Mouse (Mus musculus) small intestine, adult 2 months (tissue): ENCODE results near the gene Hsd17b7.

Experiments used
- CTCF ChIP-seq: fragments of 200-500 bp; IDR thresholded peaks from 2 replicates; pipeline ENCODE4 v1.5.1; 2012; ENCODE audit warnings: low read depth, mild to moderate bottlenecking, control low read depth, inconsistent platforms, low read length, moderate library complexity, mixed read lengths; ENCODE audit not compliant: insufficient replicate concordance, insufficient read length; ENCODE audit errors: extremely low read depth
- POLR2A ChIP-seq: fragments of 200-500 bp; IDR thresholded peaks from 2 replicates; pipeline ENCODE4 v1.6.1; 2012; ENCODE audit warnings: low read depth, mild to moderate bottlenecking, control low read depth, inconsistent platforms, low read length, moderate library complexity

DNA sequence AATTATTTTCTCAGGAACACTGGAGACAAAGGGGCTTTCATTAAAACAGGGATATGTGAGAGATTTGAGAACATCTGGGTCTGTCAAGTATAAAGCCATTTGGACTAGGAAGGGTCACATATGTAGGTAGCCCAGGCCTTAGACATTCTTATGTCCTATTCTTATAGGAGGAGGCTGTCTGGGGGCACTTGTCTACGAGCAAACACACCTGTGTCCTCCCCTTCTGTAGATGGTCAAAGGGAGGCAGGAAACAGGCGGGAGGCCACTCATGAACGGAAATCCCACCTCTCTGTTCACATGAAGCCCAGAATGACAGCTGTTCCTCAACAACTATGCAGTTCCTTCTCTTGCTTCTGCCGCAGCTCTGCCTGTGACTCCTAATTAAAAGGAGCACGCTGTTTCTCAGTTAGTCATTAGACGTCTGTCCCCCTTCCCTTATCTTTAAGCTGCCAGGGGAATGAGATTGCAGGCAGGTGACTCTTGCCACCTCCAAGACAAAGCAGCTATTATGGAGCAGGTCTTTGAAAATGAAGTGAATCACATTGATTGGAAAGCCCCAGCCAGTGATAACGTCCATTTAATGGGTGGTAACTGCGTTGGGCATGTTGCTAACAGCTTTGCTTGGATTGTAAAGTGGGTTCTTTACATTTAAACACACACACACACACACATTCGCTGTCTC, 51.8 kb downstream of the Hsd17b7 start:
- TF ChIP-seq CTCF, result no peak
- no peak for TF ChIP-seq POLR2A
